Mouse (Mus musculus): ENCODE measurements around the gene Actr8. TPM values are rescaled to one million over a fixed set of nuclear protein-coding genes. Genes with fewer than 3 reads are reported as not detected.

Actr8 gene
- polyA plus RNA-seq, 1 experiment from 2014 or later = 59.4 TPM

DNA sequence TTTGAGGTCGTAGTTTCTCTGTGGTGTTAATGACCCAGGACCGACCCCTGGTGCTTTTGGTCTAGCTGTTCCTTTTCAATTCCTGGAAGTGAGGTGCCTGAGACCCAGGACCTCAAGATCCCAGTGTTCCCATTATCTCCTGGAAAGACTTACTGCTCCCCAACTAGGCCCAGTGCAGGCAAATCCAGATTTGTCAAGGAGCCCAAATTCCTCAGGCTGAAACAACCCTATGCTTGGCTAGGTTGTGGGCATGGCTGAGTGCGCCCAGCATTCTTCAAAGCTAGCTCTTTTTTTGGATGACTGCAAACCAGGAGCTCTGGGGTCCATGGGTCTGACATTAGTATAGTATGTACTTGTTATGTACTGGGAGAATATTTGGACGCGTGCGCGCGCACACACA lies 41.2 kb downstream of the Actr8 start:
- no peak for DNase-seq
- no peaks in the 10 kb centered on the region for H3K4me1 ChIP-seq (ENCODE audit: insufficient read depth)
- H3K27me3 ChIP-seq (ENCODE audit: insufficient read depth, low read length) = no peaks in the 10 kb centered on the region
- TF ChIP-seq CTCF (IDR thresholded peaks at IDR 0.05; ENCODE audit: low read depth) = no peak
- H3K4me3 ChIP-seq (ENCODE audit: low read depth, low read length) = no peak overlapping the region
- H3K9ac ChIP-seq = no peak overlapping the region
- ATAC-seq (ENCODE audit: insufficient read depth) = no peak
- H3K9me3 ChIP-seq (ENCODE audit: low read depth, low read length) = no peaks in the 10 kb centered on the region
- no peaks in the 10 kb centered on the region for H3K36me3 ChIP-seq (ENCODE audit: insufficient read depth)
- H3K4me2 ChIP-seq = no peak overlapping the region
- 92% methylated on average over 8 of the region's 8 CpGs for WGBS
- no peak overlapping the region for H3K27ac ChIP-seq (ENCODE audit: low read depth)

DNA sequence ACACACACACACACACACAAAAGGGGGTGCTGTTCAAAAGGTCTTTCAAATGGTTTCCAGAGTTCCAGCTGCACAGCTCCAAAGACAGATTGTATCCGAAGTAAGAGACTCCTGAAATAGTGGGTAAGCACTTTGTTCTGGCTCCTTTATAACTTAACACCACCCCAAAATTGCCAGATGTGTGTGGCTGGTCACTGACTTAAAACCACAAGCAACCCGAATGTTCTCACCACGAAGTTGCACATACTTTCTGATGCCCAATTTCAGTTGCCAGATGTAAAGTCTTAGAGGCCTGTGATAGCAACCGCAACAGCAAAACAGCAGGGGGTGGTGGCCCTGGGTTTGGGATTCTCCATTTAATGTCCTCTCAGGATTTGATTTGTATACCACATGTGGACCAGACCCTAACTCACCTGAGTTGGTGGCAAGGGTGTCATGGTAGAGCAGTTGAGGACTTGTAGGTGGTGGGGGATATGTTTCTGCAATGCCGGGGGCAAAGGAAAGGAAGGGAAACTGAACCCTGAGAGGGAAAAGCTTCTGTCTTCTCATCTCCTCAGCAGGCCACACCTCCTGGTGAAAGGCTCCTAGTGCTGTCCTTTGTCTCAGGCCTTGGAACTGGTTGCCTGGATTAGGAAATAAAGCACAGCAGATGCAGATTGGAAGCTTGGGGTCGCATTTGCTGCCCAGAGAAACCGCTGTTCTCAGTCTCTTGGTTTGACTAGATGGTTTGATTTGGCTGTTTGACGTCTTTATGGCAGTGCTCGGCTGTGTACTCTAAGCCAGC lies 41.8 kb downstream of the Actr8 start:
- Histone ChIP-seq H3K4me1 (ENCODE audit: insufficient read depth) (no peaks in the 10 kb centered on the region), H3K9ac (no peak overlapping the region), H3K36me3 (ENCODE audit: insufficient read depth) (no peaks in the 10 kb centered on the region), H3K4me2 (no peak overlapping the region), H3K27ac (ENCODE audit: low read depth) (no peak overlapping the region), H3K4me3 (ENCODE audit: low read depth, low read length) (no peak overlapping the region), H3K9me3 (ENCODE audit: low read depth, low read length) (no peaks in the 10 kb centered on the region), H3K27me3 (ENCODE audit: insufficient read depth, low read length) (no peaks in the 10 kb centered on the region)
- TF ChIP-seq CTCF (IDR thresholded peaks at IDR 0.05; ENCODE audit: low read depth) = no peak
- WGBS = 60% methylated on average over 9 of the region's 9 CpGs
- DNase-seq (no peak), ATAC-seq (ENCODE audit: insufficient read depth) (no peak)

DNA sequence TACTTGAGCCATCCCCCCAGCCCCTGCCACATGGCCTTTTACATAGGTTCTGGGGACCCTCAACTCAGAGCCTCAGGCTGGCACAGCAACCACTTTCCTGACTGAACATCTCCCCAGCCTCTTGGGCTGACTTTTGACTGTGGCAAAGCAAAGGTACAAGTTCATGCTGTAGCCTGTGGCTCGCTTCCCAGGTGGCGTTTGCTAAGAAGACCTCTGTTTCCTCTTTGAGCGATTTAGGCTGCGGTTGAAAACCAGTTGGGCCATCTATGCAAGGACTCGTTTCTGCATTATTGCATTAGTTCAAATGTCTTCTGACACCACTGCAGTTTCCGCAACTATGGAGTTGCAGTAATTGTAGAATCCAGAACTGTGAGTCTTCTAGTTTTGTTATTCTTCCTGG lies 44.3 kb downstream of the Actr8 start:
- Histone ChIP-seq H3K27ac (ENCODE audit: low read depth) (no peak overlapping the region), H3K27me3 (ENCODE audit: insufficient read depth, low read length) (no peaks in the 10 kb centered on the region), H3K9ac (no peak overlapping the region), H3K9me3 (ENCODE audit: low read depth, low read length) (no peaks in the 10 kb centered on the region), H3K4me3 (ENCODE audit: low read depth, low read length) (no peak overlapping the region), H3K36me3 (ENCODE audit: insufficient read depth) (no peaks in the 10 kb centered on the region), H3K4me1 (ENCODE audit: insufficient read depth) (no peaks in the 10 kb centered on the region), H3K4me2 (no peak overlapping the region)
- 87% methylated on average over 6 of the region's 6 CpGs for WGBS
- ATAC-seq (ENCODE audit: insufficient read depth) (no peak), DNase-seq (no peak)
- no peak for TF ChIP-seq CTCF (IDR thresholded peaks at IDR 0.05; ENCODE audit: low read depth)

DNA sequence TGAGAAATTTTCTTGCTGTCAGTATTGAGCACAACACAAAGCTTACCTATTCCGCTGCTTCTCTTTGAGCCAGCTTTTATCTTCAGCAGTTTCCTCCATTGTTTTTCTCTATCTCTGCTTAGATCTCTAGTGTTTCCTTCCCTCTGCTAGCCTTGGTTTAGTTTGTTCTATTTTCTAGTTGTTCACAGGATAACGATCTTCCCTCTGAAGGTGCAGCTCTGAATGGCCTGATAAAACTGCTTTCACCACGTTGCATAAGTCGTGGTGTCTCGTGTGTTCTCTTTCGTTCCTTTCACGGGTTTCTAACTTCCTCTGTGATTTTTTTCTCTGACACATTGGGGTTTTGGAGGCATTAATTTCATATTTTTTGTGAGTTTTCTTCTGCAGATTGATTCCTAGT lies 46.2 kb downstream of the Actr8 start:
- 40% methylated on average over 7 of the region's 7 CpGs for WGBS
- Histone ChIP-seq H3K4me3 (ENCODE audit: low read depth, low read length) (no peak overlapping the region), H3K9ac (no peak overlapping the region), H3K9me3 (ENCODE audit: low read depth, low read length) (no peaks in the 10 kb centered on the region), H3K4me1 (ENCODE audit: insufficient read depth) (no peaks in the 10 kb centered on the region), H3K36me3 (ENCODE audit: insufficient read depth) (no peaks in the 10 kb centered on the region), H3K27me3 (ENCODE audit: insufficient read depth, low read length) (no peaks in the 10 kb centered on the region), H3K27ac (ENCODE audit: low read depth) (no peak overlapping the region), H3K4me2 (no peak overlapping the region)
- DNase-seq (no peak), ATAC-seq (ENCODE audit: insufficient read depth) (no peak)
- TF ChIP-seq CTCF (IDR thresholded peaks at IDR 0.05; ENCODE audit: low read depth) = no peak

DNA sequence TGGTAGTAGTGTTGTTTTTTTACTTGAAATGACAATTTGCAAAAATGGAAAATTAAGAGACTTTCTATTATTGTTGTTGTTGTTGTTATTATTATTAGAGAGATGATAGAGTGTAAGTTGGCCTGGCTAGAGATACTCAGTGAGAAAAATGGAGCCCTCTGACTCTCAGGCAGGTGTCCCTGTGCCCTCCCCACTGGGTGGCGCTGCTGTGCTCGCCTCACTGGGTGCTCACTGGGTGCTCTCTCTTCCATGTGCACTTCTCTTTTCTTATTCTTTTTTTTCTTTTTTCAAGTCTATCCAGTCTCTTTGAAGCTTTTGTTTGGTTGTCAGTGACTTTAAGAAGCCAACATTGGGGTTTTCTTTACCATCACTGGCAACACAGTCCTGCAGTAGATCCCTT lies 49.2 kb downstream of the Actr8 start:
- H3K4me1 ChIP-seq (ENCODE audit: insufficient read depth) = no peaks in the 10 kb centered on the region
- H3K27ac ChIP-seq (ENCODE audit: low read depth) = no peak overlapping the region
- no peaks in the 10 kb centered on the region for H3K27me3 ChIP-seq (ENCODE audit: insufficient read depth, low read length)
- no peak overlapping the region for H3K4me2 ChIP-seq
- no peaks in the 10 kb centered on the region for H3K9me3 ChIP-seq (ENCODE audit: low read depth, low read length)
- DNase-seq (no peak), ATAC-seq (ENCODE audit: insufficient read depth) (no peak)
- H3K36me3 ChIP-seq (ENCODE audit: insufficient read depth) = no peaks in the 10 kb centered on the region
- no peak overlapping the region for H3K9ac ChIP-seq
- WGBS = 38% methylated on average over 2 of the region's 2 CpGs
- H3K4me3 ChIP-seq (ENCODE audit: low read depth, low read length) = no peak overlapping the region
- peak; percentile 37; the same call in 1 of the 2 replicates for TF ChIP-seq CTCF (IDR thresholded peaks at IDR 0.05; ENCODE audit: low read depth)

DNA sequence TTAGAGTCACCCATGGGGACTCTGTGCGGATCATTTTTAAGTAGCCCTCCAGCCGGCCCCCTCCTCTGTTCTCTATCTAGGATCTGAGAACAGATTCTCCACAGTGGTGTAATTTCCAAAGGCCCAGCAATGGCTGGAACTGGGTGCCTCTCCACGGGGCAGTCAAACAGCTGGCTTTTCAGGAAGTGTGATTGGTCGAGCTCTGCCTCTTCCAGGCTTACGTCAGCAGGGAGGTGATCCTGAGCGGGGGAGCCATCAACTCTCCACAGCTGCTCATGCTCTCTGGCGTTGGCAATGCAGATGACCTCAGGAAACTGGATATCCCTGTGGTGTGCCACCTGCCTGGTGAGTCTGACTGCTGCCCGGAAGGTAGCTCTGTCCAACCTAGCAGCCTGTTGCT lies 55.3 kb downstream of the Actr8 start:
- Histone ChIP-seq H3K4me2 (no peak overlapping the region), H3K4me1 (ENCODE audit: insufficient read depth) (no peaks in the 10 kb centered on the region), H3K4me3 (ENCODE audit: low read depth, low read length) (no peak overlapping the region), H3K27me3 (ENCODE audit: insufficient read depth, low read length) (no peaks in the 10 kb centered on the region), H3K9ac (no peak overlapping the region), H3K36me3 (ENCODE audit: insufficient read depth) (peaks cover 3% of the 10 kb centered on the region; the same call in 1 of the 2 replicates), H3K9me3 (ENCODE audit: low read depth, low read length) (no peaks in the 10 kb centered on the region), H3K27ac (ENCODE audit: low read depth) (no peak overlapping the region)
- no peak for ATAC-seq (ENCODE audit: insufficient read depth)
- no peak for DNase-seq
- no peak for TF ChIP-seq CTCF (IDR thresholded peaks at IDR 0.05; ENCODE audit: low read depth)
- 52% methylated on average over 8 of the region's 8 CpGs for WGBS

DNA sequence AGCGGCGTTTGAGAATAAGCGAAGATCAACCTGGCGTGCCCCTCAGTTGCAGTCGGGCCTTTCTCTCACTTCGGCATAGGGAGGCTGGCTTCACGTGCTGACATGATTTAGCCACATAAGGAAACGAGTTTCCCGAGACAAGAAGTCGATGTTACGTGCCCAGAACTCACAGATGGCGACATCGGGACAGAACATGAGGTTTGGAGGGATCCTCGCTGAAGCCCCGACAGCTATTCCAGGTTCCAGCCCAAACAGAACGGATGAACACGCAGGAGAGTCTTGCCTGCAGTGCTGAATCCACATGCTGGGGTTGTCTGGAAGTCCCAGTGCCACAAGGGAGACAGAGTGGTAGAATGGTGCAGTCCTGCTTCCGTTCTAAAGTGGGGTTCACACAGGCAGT lies 60.3 kb downstream of the Actr8 start:
- Histone ChIP-seq H3K4me2 (no peak overlapping the region), H3K4me3 (ENCODE audit: low read depth, low read length) (no peak overlapping the region), H3K9me3 (ENCODE audit: low read depth, low read length) (no peaks in the 10 kb centered on the region), H3K4me1 (ENCODE audit: insufficient read depth) (no peaks in the 10 kb centered on the region), H3K27me3 (ENCODE audit: insufficient read depth, low read length) (no peaks in the 10 kb centered on the region), H3K36me3 (ENCODE audit: insufficient read depth) (peaks cover 13% of the 10 kb centered on the region; the same call in 1 of the 2 replicates), H3K9ac (no peak overlapping the region), H3K27ac (ENCODE audit: low read depth) (no peak overlapping the region)
- ATAC-seq (ENCODE audit: insufficient read depth) = no peak
- no peak for TF ChIP-seq CTCF (IDR thresholded peaks at IDR 0.05; ENCODE audit: low read depth)
- no peak for DNase-seq
- 87% methylated on average over 18 of the region's 18 CpGs for WGBS
